Mouse (Mus musculus) midbrain, embryonic 10.5 days (tissue): Measurements from ENCODE around the gene Alox12. TPM values are rescaled to one million over a fixed set of nuclear protein-coding genes. Genes with fewer than 3 reads are reported as not detected.

Source experiments
- DNase-seq: peaks from one replicate; pipeline ENCODE4 v3.0.0-alpha.2; 2017; ENCODE audit warnings: low spot score
- H3K27ac ChIP-seq: fragments of 300-500 bp; sonication (generic); replicated peaks from 2 replicates; pipeline ENCODE4 v1.5.1; 2016; ENCODE audit warnings: mild to moderate bottlenecking
- H3K27me3 ChIP-seq: fragments of 300-500 bp; sonication (generic); 2 replicates; pipeline ENCODE4 v1.6.1; 2016; ENCODE audit warnings: low read depth, mild to moderate bottlenecking; ENCODE audit not compliant: poor library complexity, severe bottlenecking
- H3K36me3 ChIP-seq: fragments of 300-500 bp; sonication (generic); 2 replicates; pipeline ENCODE4 v1.6.1; 2016; ENCODE audit warnings: mild to moderate bottlenecking, moderate library complexity
- H3K4me1 ChIP-seq: fragments of 300-500 bp; sonication (generic); 2 replicates; pipeline ENCODE4 v1.6.1; 2016
- H3K4me3 ChIP-seq: fragments of 300-500 bp; sonication (generic); 2 replicates; pipeline ENCODE4 v1.5.1; 2016; ENCODE audit warnings: mild to moderate bottlenecking, moderate library complexity
- H3K9me3 ChIP-seq: fragments of 300-500 bp; sonication (generic); replicated peaks from 2 replicates; pipeline ENCODE4 v1.6.1; 2016; ENCODE audit warnings: mild to moderate bottlenecking
- WGBS: fragments of 180-500 bp; shearing (Covaris S2); methylation state at CpG from one replicate; pipeline ENCODE4 v1.1.7; 2016; 5-methylcytosine and 5-hydroxymethylcytosine counted together
- microRNA counts: library from miRNA; unstranded; fragments of <30 nt; microRNA quantifications from one replicate; lab custom pipeline; 2017
- microRNA-seq: library from miRNA; unstranded; fragments of <30 nt; microRNA quantifications from one replicate; pipeline ENCODE4, GENCODE M21; 2017
- polyA plus RNA-seq: library from polyadenylated mRNA; unstranded; fragments of >200 nt; fragmentation: Nextera tagmentation; extraction: Ambion mirVana; gene quantifications from 2 replicates; pipeline ENCODE4 v1.2.1, GENCODE M21; 2016

Gene Alox12
- polyA plus RNA-seq, 1 experiment from 2014 or later = 2.5 TPM

DNA sequence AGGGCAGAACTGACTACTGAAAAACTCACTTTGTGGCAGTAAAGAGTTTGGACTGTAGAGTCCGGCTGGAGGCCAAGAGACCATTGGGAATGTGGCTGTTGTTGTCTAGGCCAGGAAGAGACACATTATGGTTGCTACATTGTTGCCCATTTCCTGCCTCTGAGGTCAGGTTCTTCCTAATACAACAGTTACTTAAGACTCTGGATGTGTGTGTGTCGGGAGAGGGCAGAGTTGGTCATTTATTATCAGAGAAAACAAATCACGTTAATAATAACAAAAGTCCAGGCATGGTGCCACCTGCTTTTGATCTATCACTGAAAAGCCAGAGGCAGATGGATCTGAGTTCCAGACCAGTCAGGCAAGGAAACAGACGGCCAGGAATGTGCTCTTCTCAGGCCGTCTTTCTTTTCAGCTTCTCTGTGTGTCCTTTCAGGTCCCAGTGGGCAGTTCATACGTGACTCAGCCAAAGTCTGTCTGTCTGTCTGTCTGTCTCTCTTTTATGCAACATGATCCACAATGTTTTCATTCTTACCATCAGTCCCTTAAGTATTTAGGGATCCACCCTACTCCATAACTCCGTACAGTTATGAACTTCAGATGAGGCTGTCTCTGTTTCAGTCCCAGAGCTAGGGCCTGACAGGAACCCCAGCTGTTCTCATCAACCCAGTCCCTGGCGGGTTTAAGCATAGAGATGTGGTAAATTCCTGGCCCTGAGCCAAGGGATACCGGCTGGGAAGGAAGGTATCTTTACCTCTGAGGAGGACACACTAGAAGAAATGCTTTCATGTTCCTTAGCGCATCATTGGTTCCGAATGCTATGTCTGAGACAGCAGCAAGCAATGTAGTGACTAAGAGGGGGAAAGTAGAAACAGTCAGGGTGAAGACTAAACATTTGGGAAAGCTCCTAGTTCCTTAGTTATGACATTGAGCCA is 61.5 kb downstream of the Alox12 start:
- WGBS = 70% methylated on average over 11 of the region's 11 CpGs
- no peaks in the 10 kb centered on the region for H3K4me1 ChIP-seq
- DNase-seq = no peak

DNA sequence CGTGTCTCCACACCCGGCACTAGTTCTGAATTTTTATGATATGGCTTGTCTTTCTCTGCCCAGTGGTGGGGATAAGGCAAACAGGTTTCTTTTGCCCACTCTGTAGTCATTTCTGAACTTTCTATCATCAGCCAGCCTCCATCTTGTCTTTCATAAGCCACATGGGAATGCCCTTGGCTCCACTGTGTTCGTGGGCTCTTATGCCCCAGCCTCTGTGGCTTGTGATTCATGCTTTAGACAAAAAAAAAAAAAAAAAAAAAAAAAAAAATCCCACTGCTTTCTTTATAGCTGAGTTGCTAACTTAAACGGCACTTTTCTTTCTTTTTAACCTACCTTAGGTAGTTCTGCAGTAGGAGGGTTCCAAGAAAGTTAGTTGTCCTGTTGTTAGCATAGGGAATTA is 63.0 kb downstream of the Alox12 start:
- no peaks in the 10 kb centered on the region for H3K4me1 ChIP-seq
- WGBS = 87% methylated on average over 4 of the region's 4 CpGs
- no peaks in the 10 kb centered on the region for H3K36me3 ChIP-seq
- H3K9me3 ChIP-seq = no peaks in the 10 kb centered on the region
- DNase-seq = no peak
- no peak overlapping the region for H3K4me3 ChIP-seq
- H3K27me3 ChIP-seq = no peaks in the 10 kb centered on the region
- H3K27ac ChIP-seq = no peak overlapping the region

More for the DNA sequence above, 61.5 kb downstream of the Alox12 start:
- no peaks in the 10 kb centered on the region for H3K9me3 ChIP-seq
- no peak overlapping the region for H3K4me3 ChIP-seq
- H3K36me3 ChIP-seq = no peaks in the 10 kb centered on the region
- no peak overlapping the region for H3K27ac ChIP-seq
- H3K27me3 ChIP-seq = no peaks in the 10 kb centered on the region

MicroRNAs within 50 kb of the gene (microRNA counts, 519-probe panel; counts per million panel counts)
- microRNA mmu-miR-195 (lab: Ali Mortazavi, UCI) (not detected), microRNA mmu-miR-497 (lab: Ali Mortazavi, UCI) (not detected)

Small RNA genes within 50 kb of the gene (microRNA-seq; reads per million reads assigned to microRNA genes)
- 362 reads per million, percentile 66 among the genes with 10 or more reads in this experiment for gene Mir195a
- gene Mir497 = not detected
- not detected for gene Mir497b

Other genes starting within 250 kb of the Alox12 start
- 42.2 and 48.6 TPM in 2 replicates for gene Acadvl, start 239.9 kb downstream of the Alox12 start, polyA plus RNA-seq
- gene Dlg4, start 238.4 kb downstream of the Alox12 start, polyA plus RNA-seq = 16.6 and 23.8 TPM in 2 replicates
- 0.58 and 0.73 TPM in 2 replicates for gene Asgr1, start 201.3 kb downstream of the Alox12 start, polyA plus RNA-seq
- not detected in 2 replicates for gene Asgr2, start 162.7 kb downstream of the Alox12 start, polyA plus RNA-seq
- gene Mgl2, start 125.0 kb downstream of the Alox12 start, polyA plus RNA-seq = 0.12 TPM in 1 of 2 replicates, not detected in the other
- 0.35 and 0.61 TPM in 2 replicates for gene Clec10a, start 99.2 kb downstream of the Alox12 start, polyA plus RNA-seq
- 1.2 and 1.3 TPM in 2 replicates for gene Slc16a11, start 42.6 kb downstream of the Alox12 start, polyA plus RNA-seq
- gene Slc16a13, start 34.3 kb downstream of the Alox12 start, polyA plus RNA-seq = 16.0 and 18.9 TPM in 2 replicates
- gene Bcl6b, start 25.6 kb downstream of the Alox12 start, polyA plus RNA-seq = 4.8 and 5.0 TPM in 2 replicates
- gene 0610010K14Rik, start 17.4 kb downstream of the Alox12 start, polyA plus RNA-seq = 241 and 244 TPM in 2 replicates
- 9.6 and 10.7 TPM in 2 replicates for gene Gm21988, start 15.5 kb downstream of the Alox12 start, polyA plus RNA-seq
- 104 and 128 TPM in 2 replicates for gene Rnasek, start 15.5 kb downstream of the Alox12 start, polyA plus RNA-seq
- not detected in 2 replicates for gene Alox12e, start 67.3 kb upstream of the Alox12 start, polyA plus RNA-seq
- 0.26 TPM in 1 of 2 replicates, not detected in the other for gene Alox15, start 96.7 kb upstream of the Alox12 start, polyA plus RNA-seq
- 52.2 and 53.2 TPM in 2 replicates for gene Pelp1, start 154.7 kb upstream of the Alox12 start, polyA plus RNA-seq
- gene Arrb2, start 177.3 kb upstream of the Alox12 start, polyA plus RNA-seq = 28.3 and 37.4 TPM in 2 replicates
- 39.7 and 44.6 TPM in 2 replicates for gene Med11, start 196.6 kb upstream of the Alox12 start, polyA plus RNA-seq
- gene Zmynd15, start 204.1 kb upstream of the Alox12 start, polyA plus RNA-seq = 0.14 and 0.40 TPM in 2 replicates
- 0.46 and 0.63 TPM in 2 replicates for gene Cxcl16, start 204.6 kb upstream of the Alox12 start, polyA plus RNA-seq
- 0.22 TPM in 1 of 2 replicates, not detected in the other for gene Tm4sf5, start 249.9 kb upstream of the Alox12 start, polyA plus RNA-seq